Mouse (Mus musculus) 3134 (cell line): ENCODE measurements around the gene Nrip1.

Source experiments
- DNase-seq: peaks from one replicate; pipeline ENCODE4 v3.0.0-alpha.2; 2011; ENCODE audit warnings: low spot score; ENCODE audit not compliant: insufficient read length; ENCODE audit errors: extremely low read depth

Nrip1 gene

DNA sequence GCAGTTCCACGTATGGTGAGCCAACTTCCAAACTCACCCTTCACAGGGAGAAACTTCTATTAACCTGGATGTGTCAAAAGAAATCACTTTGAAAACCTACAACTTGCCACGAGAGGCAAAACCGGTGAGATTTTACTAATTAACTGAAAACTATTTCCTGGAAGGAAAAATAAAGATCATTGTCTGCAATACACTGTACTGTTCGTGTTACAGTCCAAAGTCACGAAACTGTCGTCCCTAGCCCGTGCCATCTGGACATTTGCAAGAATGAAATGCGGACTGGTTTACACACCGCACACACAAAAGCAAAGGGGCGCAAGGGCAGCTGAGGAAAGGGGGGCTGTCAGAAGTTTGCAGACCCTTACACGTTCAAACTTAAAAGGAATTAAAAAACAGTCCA lies 24.6 kb downstream of the Nrip1 start:
- no peak for DNase-seq

GRCm38 (mm10) chr16:76347719-76348421 lies 25.8 kb downstream of the Nrip1 start:
- no peak for DNase-seq

DNA sequence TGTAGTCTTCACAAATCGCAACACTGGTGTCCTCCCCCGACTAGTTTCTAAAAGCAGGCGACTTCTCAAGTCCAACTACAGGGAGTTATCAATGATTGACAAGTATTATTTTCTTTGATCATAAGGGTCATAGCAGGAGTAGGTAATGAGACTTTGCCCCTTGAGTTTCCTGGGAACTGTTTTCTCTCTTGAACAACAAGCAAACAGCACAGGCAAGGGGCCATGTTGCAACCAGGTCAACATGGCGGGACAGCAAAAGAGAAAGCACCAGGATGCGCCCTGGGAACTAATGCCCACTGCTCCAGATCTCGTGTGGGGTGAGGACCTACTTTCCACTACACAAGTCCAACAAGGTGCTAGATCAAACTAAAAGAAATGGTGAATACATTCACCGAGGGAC lies 27.3 kb downstream of the Nrip1 start:
- no peak for DNase-seq

DNA sequence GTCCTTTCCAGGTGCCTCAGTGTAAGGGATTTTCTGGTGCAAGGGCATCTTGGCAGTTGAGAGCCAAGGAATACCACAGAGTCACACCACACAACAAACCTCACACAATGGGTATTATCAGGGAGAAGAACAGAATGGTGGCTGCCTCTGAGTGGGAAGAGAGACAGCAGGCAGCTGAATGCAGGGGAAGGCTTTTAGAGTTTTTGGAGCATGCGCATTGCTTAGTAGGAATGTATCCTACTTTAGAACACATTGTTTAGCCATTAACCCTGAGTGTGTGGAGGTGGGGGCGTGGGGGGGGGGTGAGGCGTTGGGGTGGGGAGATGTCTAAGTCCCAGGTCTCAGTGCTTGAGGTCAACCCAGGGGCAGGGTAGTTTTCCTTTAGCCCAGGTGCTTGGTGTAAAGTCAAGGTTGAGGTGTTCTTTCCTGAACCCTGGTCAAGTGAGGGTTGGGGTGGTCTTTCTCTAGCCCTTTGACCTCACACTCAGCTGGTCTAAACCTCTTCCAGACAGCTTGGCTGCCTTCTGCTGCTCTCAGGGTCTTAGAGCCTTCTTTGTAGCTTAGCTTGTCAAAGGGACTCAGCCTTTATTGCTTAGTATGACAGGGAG lies 28.8 kb downstream of the Nrip1 start:
- no peak for DNase-seq

- DNase-seq: no peak
These were observed 29.6 kb downstream of the Nrip1 start for GRCm38 (mm10) chr16:76344030-76344429.

DNA sequence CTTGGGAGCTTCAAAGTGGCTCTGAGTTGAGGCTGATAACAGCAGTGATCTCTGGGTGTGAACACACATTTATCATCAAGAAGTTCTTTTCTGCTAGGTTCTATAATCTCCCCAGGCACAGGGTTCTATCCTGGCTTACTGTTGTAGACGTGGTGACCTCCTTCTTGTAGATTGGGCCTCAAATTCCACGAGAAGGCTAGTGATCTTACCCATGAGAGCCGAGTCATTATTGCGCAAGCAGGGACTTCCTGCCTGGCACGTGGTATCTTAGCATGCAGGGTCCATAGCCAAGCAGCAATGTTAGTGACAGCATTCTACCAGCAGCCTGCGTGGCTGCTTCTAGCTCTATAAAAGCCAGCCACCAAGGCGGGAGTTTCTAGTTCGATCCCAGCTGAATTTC lies 32.0 kb downstream of the Nrip1 start:
- DNase-seq: peak; percentile 6

- no peak for DNase-seq
These were observed 34.4 kb downstream of the Nrip1 start for GRCm38 (mm10) chr16:76339256-76339655.

DNA sequence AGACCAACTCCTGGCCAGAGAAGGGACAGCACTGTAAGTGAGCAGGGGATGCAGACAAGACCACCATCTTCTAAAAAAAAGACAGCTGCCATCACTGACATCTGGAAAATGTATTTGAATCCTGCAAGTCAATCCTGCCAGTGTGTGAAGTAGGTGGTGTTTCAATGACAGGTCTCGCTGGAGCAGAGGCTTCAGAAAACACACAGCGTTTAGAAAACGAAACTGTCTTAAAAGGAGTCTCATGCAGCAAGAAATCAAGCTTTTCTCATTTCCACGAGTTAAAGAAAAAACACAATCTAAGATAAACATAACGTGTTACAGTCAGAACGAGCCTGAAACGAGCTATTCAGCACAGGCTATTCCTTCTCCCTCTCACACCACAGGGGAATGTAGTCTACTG lies 36.3 kb downstream of the Nrip1 start:
- DNase-seq: no peak

DNA sequence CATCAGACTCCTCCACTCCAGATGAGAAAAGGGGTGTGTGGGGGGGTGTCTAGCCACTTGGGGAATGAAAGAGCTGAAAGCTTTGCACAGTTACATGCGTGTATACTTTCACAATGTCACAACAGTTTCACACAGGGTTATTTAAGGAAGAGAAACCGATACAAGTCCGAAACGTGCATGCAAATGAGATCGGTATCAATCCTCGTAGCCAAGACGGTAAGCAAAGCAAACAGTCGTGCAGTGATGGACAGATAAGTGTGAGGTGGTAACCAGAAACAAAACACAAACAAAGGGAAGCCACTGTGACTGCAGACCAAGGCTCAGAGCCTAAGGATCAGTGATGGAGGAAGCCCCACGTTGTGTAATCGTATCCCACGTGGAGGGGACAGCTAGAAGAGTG lies 36.7 kb downstream of the Nrip1 start:
- no peak for DNase-seq

DNA sequence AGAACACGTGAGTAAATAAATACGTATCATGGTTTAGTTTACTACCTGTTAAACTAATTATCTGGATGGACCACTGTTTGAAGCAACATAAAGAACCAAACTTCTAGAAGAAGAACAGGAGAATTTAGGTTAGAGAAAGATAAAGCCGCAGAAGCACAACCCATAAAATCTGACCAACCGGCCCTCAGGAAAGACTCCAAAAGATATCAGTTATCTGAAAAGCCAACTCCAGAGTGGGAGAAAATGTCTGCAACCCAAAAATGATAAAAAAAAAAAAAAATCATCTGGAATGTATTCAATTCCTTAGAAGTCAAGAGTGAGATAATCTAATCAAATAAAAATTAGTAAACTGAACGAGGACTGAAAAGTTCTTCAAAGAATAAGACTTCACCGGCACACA lies 37.7 kb downstream of the Nrip1 start:
- DNase-seq: no peak

GRCm38 (mm10) chr16:76332127-76332526 lies 41.5 kb downstream of the Nrip1 start:
- DNase-seq: no peak

- no peak for DNase-seq
These were observed 42.4 kb downstream of the Nrip1 start for GRCm38 (mm10) chr16:76331231-76331630.

DNA sequence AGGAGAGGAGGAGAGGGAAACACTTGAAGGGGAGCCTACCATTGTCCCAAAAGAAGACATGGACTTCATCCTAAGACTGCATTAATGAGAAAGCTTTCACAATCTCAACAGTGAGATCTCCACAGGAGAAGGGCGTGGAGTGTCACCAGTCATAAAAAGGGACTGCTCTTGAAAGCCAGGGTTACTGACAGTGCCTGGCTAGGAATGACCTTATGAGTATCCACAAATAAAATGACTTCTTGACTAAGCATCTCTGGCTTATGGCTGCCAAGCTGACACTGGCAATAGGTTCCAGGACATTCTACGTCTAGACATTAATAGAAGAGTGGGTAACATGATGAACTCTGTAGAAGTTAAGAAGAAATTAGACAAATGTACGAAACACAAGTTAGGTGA lies 48.3 kb downstream of the Nrip1 start:
- DNase-seq: no peak

DNA sequence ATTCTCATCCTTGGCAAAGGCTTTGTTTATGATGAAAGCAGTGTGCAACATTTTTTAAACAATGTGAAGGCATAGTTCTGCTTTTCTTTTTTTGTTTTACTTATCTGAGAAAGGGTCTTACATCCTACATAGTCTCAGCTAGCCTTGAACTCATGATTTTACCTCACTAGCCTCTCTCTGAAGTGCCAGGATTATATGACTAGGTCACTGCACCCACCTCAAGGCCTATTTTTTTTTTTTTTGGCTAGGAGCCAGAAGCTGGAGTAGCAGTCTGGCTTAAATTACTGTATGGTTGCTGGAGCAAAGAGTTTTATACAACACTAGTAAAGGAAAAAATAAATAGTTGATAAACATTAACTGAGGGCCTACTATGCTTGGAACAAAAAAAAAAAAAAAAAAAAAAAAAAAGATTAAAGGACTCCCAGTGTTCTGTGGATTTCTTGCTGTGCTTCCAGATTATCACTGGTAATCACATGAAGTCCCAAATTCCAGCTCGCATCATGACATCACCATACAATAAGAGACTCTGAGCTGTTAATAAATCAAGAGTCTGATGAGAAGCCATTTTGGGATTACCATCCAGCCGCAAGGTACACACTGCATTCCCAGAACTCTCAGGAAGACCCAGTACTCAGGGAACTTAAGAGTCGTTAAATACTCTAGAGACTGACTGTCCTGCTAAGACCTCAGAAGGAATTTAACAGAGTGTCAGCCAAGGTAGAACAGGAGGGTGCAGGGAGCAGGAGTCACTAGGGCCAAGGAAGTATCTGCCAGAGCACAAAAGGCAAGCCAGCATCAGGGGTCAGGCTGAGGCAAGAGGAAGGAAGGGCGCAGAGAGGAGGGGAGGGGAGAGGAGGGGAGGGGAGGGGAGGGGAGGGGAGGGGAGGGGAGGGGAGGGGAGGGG lies 49.0 kb downstream of the Nrip1 start:
- DNase-seq: no peak

GRCm38 (mm10) chr16:76323594-76324307 lies 49.9 kb downstream of the Nrip1 start:
- no peak for DNase-seq

DNA sequence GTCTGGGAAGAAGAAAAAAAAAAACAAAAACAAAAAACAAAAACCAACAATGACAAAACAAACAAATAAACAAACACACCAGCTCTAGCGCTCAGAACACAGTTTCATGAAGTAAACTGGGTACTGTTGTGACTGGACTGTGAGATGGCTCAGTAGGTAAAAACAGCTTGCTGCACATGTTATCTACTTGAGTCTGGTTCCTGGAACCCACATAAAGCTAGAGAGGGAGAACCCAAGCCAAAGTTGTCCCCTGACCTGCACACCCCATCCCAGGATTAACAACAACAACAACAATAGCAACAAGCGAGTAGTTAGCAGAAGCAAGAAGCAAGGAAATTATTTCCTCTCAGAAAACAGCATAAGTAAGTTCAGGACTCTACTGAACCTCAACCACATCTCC lies 50.5 kb downstream of the Nrip1 start:
- no peak for DNase-seq

GRCm38 (mm10) chr16:76321527-76322165 lies 52.0 kb downstream of the Nrip1 start:
- DNase-seq: no peak

DNA sequence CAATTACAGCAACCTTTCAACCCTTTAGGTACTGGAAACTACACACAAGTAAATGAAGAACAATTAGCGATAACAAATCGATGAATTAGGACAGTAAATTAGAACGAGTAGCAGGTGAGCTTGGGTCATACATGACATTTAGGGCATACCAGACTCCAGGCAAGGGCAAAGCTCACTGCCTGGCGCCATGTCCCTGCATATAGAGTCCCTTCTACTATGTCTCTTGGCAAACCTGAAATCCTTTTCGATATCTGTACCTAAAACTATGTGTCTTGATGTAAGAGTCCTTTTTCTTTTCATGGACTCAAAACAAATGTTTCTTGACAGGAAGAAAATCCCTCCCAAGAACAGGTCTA lies 53.5 kb downstream of the Nrip1 start:
- DNase-seq: no peak

DNA sequence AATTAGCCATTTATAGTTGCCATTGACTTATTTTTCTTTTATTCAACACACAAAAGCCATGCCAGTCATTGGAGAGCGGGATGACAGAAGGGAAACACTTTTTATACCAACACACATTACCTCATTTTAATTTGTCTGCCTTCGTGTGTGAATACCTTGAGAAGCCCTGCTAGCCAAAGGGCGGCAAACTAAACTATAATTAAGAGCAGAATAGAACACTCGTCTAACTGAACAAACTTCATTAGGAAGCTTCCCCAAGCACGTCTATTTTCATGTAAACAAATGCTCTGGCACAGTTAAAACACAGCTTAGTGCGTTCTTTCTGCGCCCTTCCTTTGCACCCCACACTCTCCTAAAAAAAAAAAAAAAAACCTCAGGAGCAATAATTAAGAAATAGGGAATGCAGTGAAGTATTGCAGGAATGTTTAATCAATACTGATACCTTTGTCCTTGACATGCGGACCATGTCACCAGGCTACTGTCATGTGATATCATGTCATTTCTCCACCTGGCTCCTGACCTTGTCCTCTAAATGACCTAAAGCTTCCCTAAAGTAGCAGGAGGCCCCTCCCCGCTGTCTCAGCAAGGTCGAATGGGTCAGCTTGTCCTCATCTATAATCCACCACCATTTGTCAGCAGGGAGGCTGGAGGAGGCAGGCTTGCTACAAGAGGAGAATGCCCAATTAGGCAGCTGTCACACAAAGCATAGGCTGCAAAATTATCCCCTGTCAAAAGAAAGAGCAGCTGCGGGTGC lies 54.1 kb downstream of the Nrip1 start:
- no peak for DNase-seq

DNA sequence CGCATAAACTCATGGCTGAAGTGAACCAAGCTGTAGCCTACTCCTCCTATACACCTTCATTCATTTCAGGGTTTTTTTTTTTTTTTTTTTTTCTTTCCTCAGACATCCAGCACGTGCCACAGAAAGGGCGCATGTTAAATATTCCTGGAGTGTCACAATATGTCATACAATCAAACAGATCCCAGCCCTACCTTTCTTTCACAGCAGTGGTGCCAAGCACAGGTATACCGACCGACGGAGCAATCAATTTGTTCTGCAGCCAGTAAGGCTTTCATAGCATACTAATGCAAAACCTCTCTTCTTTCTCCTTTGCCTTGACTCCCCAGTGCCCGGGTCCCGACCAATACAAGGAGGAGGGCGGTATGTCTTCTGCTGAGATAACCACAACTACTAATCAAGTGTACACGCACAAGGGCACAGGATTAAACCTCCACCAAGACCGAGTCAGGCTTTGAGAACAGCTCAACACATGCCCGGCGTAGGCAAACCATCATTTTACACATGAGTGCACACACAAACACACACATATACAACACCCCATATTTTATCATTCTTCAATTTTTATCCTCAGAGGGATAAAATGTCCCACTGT lies 55.2 kb downstream of the Nrip1 start:
- DNase-seq: no peak
